Mouse (Mus musculus): Measurements from ENCODE around the gene Mtrf1. TPM values are rescaled to one million over a fixed set of nuclear protein-coding genes. Genes with fewer than 3 reads are reported as not detected.
"Not testable (repeated sequence)": the region's sequence is repeated elsewhere in the genome, so short reads cannot be mapped to it uniquely, and the experiment has no call there.

Mtrf1 gene
- total and polyA plus RNA-seq, 3 experiments = 0.57 to 7.2 (median 4.2) TPM

DNA sequence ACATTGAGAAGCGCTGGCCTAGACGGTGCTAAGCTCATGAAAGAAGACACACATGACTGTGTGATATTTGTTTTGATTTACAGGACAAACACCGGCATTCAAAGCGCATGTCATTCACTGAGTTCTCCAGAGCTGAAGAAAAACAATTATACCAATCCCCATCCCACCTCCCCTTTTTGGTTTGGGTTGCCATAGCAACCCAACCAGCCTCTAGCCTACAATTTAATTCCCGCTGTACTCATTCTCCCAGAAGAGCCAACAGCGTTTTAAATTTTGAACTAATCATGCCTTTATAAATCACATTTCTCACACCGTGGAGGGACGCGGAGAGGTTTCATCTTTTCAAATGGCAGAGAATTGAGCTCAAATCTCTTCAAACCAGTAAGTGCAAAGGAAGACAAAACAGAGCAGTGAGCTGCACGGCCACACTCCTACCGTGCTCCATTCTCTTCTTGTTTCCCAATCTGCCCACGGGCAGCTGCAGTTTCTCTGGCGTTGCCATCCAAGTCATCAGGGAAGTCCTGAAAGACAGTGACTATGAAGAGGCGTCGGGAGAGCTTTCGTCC is 47.6 kb downstream of the Mtrf1 start:
- no peak for DNase-seq

DNA sequence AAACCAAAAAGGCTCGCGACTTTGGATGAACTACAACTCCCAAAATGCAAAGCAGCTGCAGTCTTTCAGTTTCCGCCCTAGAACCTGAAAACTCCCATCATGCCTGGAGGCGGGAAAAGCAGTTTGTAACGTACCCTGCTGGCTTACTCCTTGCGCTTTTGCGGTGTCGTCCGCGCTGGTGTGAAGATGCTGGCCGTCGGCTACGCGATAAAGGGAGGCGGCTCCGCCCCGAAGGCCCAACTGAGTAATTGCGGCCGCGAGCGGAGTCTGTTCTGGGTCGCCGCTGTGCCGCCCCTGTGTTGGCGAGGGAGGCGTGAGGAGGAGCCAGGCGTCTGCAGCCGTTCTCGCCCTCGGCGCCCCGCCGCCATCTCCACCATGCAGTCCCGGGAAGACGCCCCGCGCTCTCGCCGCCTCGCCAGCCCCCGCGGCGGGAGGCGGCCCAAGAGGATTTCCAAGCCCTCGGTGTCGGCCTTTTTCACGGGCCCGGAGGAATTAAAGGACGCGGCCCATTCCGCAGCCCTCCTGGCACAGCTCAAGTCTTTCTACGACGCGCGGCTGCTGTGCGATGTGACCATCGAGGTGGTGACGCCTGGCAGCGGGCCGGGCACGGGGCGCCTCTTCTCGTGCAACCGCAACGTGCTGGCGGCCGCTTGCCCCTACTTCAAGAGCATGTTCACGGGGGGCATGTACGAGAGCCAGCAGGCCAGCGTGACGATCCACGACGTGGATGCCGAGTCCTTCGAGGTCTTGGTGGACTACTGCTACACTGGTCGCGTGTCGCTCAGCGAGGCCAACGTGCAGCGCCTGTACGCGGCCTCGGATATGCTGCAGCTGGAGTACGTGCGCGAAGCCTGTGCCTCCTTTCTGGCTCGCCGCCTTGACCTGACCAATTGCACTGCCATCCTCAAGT is 54.4 kb downstream of the Mtrf1 start, which contains the start of gene Kbtbd6:
TSS of gene Kbtbd6 (plus strand) at position 155 of the 910 bp plus-strand sequence.
- DNase-seq = peak; percentile 88

DNA sequence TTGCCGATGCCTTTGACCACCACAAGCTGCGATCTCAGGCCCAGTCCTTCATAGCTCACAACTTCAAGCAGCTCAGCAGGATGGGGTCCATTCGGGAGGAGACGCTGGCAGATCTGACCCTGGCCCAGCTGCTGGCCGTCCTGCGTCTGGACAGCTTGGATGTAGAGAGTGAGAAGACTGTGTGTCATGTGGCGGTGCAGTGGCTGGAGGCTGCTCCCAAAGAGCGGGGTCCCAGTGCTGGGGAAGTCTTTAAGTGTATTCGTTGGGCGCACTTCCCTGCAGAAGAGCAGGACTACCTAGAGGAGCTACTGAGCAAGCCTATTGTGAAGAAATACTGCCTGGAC is 55.0 kb downstream of the Mtrf1 start:
- not testable (repeated sequence) for DNase-seq

DNA sequence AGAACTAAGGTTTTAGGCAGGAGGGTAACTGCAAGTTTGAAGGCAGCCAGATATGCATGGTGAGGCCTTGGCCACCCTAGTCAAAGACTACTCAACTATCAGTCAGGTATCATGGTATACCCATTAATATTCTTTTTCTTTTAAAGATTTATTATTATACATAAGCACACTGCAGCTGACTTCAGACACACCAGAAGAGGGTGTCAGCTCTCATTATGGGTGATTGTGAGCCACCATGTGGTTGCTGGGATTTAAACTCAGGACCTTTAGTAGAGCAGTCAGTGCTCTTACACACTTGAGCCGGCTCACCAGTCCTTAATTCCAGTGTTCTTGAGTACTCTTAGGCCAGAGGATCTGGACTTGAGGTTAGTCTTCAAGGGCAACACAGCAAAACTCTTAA is 62.8 kb downstream of the Mtrf1 start:
- DNase-seq = no peak

DNA sequence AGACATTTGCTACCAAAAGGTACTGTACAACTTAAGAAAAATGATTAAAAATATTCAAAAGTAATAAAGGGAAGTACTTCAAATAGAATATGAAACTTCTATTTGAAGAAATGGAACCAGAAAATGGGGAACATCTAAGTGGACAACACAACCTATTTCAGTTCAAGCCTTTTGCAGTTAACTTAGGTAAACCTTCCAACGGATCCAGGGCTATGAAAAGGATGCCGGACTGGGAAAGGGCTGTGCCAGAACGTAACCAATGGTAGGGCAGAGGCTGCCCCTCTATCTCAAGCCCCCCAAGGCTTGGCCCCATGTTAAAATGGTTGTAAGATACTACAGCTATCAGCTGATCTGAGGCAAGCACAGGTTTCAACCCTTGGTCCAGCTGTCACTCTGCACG is 63.4 kb downstream of the Mtrf1 start:
- DNase-seq = no peak

DNA sequence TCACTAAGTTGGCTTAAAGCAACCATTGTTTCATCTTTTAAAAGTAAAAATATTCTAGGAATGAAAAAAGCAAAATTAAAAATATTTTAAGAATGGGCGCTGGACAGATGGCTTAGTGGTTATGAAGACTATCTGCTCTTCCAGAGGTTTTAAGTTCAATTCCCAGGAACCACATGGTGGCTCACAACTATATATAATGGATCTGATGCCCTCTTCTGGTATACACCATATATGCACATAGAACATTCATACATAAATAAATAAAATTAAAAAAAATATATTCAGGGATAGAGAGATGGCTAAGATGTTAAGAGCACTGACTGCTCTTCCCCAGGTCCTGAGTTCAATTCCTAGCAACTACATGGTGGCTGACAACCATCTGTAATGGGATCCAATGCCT is 68.1 kb downstream of the Mtrf1 start:
- DNase-seq = no peak

DNA sequence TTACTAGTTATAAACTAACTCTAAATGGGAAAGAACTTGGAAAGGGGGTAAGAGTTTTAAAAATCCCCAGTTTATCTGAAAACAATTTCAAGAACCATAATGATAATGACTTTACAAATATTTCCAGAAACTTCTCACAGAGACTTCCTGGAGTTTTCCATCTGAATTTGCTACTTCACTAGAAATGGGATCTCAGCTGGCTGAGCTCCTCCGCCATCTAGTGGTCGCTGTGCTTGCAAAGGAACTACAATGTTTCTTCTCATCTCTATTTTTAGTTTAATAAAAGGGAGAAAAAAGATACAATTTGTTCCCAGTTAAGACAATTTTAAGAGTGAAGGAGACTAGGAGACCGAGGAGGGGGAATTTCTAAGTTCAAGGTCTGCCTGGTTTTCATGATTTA is 70.0 kb downstream of the Mtrf1 start:
- DNase-seq = peak; percentile 42

Other genes with a start within 250 kb of the Mtrf1 start
- gene Zfp957, start 150.4 kb upstream of the Mtrf1 start, total RNA-seq (2021) = not detected
- gene Zfp957, start 150.4 kb upstream of the Mtrf1 start, polyA plus RNA-seq (2012; rRNA removed) = not detected in 2 replicates
- 100 to 1,000 TPM; 131 to 254 TPM for gene Rgcc, start 96.1 kb upstream of the Mtrf1 start, total RNA-seq (2021)
- gene Rgcc, start 96.1 kb upstream of the Mtrf1 start, polyA plus RNA-seq (2012; rRNA removed) = 1,050 and 1,217 TPM in 2 replicates
- gene Naa16, start 7.0 kb upstream of the Mtrf1 start, total RNA-seq (2021) = 10 to 100 TPM; 17.3 to 22.6 TPM
- 0.58 and 1.7 TPM in 2 replicates for gene Naa16, start 7.0 kb upstream of the Mtrf1 start, polyA plus RNA-seq (2012; rRNA removed)
- gene Kbtbd7, start 28.7 kb downstream of the Mtrf1 start, total RNA-seq (2021) = 1 to 10 TPM; 6.0 to 9.1 TPM
- gene Kbtbd7, start 28.7 kb downstream of the Mtrf1 start, polyA plus RNA-seq (2012; rRNA removed) = 4.7 and 6.1 TPM in 2 replicates
- gene Kbtbd6, start 54.1 kb downstream of the Mtrf1 start, total RNA-seq (2021) = under 1 TPM; 0.12 to 0.28 TPM
- gene Kbtbd6, start 54.1 kb downstream of the Mtrf1 start, polyA plus RNA-seq (2012; rRNA removed) = 0.51 and 0.55 TPM in 2 replicates
- gene Elf1, start 83.4 kb downstream of the Mtrf1 start, total RNA-seq (2021) = 10 to 100 TPM; 18.0 to 26.6 TPM
- 6.5 and 7.5 TPM in 2 replicates for gene Elf1, start 83.4 kb downstream of the Mtrf1 start, polyA plus RNA-seq (2012; rRNA removed)
- 10 to 100 TPM; 37.9 to 41.6 TPM for gene Wbp4, start 83.7 kb downstream of the Mtrf1 start, total RNA-seq (2021)
- gene Wbp4, start 83.7 kb downstream of the Mtrf1 start, polyA plus RNA-seq (2012; rRNA removed) = 4.5 and 5.0 TPM in 2 replicates
- 100 to 1,000 TPM; 106 to 130 TPM for gene Sugt1, start 189.9 kb downstream of the Mtrf1 start, total RNA-seq (2021)
- 3.6 and 4.3 TPM in 2 replicates for gene Sugt1, start 189.9 kb downstream of the Mtrf1 start, polyA plus RNA-seq (2012; rRNA removed)